Mouse (Mus musculus): ENCODE results near the gene Braf. TPM values are rescaled to one million over a fixed set of nuclear protein-coding genes. Genes with fewer than 3 reads are reported as not detected.
A peak's percentile ranks its signal among the peaks of the same experiment; 100 is the strongest.

Gene Braf
- total and polyA plus RNA-seq, 2 experiments from 2014 or later = 17.1 to 48.0 TPM

- no peak for TF ChIP-seq CTCF (IDR thresholded peaks at IDR 0.05)
- H3K36me3 ChIP-seq (ENCODE audit: insufficient read depth, low read length) = peaks cover 17% of the 10 kb centered on the region
Measured at GRCm38 (mm10) chr6:39574555-39574869, 150.8 kb downstream of the Braf start.

GRCm38 (mm10) chr6:39573791-39574554, 151.3 kb downstream of the Braf start, which contains the start of gene Adck2:
Adck2 (plus strand) TSS chr6:39573873.
- ATAC-seq (ENCODE audit: low FRiP score) = peak; percentile 92
- H3K27ac ChIP-seq (ENCODE audit: low read depth, low read length) = peak within 1 kb of the TSS; percentile 95
- peak within 1 kb of the TSS; percentile 92 for H3K4me2 ChIP-seq (ENCODE audit: low read depth, low read length, poor library complexity, severe bottlenecking)
- no peaks in the 10 kb centered on the region for H3K27me3 ChIP-seq (ENCODE audit: insufficient read depth, low read length)
- TF ChIP-seq CTCF (IDR thresholded peaks at IDR 0.05) = peak; percentile 62
- peak within 1 kb of the TSS; percentile 96 for H3K9ac ChIP-seq (replicated peaks; ENCODE audit: low read length, poor library complexity, severe bottlenecking)
- peaks cover 10% of the 10 kb centered on the region for H3K4me1 ChIP-seq (ENCODE audit: insufficient read depth, low read length)
- under 1% methylated on average over 48 of the region's 49 CpGs for WGBS
- peaks cover 11% of the 10 kb centered on the region; the same call in 1 of the 2 replicates for H3K36me3 ChIP-seq (ENCODE audit: insufficient read depth, low read length)
- no peaks in the 10 kb centered on the region for H3K9me3 ChIP-seq (ENCODE audit: low read length)
- peak; percentile 91 for DNase-seq (ENCODE audit: low spot score)
- H3K4me3 ChIP-seq (ENCODE audit: low read depth, low read length) = peak within 1 kb of the TSS; percentile 80

More at GRCm38 (mm10) chr6:39574555-39574869, 150.8 kb downstream of the Braf start:
- peak; percentile 31 for DNase-seq (ENCODE audit: low spot score)
- 16% methylated on average over 10 of the region's 10 CpGs for WGBS
- no peaks in the 10 kb centered on the region for H3K9me3 ChIP-seq (ENCODE audit: low read length)
- peak overlapping the region; percentile 80 for H3K4me3 ChIP-seq (ENCODE audit: low read depth, low read length)
- H3K9ac ChIP-seq (replicated peaks; ENCODE audit: low read length, poor library complexity, severe bottlenecking) = peak overlapping the region; percentile 96
- H3K27ac ChIP-seq (ENCODE audit: low read depth, low read length) = peak overlapping the region; percentile 95
- peak; percentile 65 for ATAC-seq (ENCODE audit: low FRiP score)
- no peaks in the 10 kb centered on the region for H3K27me3 ChIP-seq (ENCODE audit: insufficient read depth, low read length)
- peaks cover 10% of the 10 kb centered on the region for H3K4me1 ChIP-seq (ENCODE audit: insufficient read depth, low read length)
- peak overlapping the region; percentile 92 for H3K4me2 ChIP-seq (ENCODE audit: low read depth, low read length, poor library complexity, severe bottlenecking)

- Histone ChIP-seq H3K27me3 (ENCODE audit: insufficient read depth, low read length) (no peaks in the 10 kb centered on the region), H3K9me3 (ENCODE audit: low read length) (no peaks in the 10 kb centered on the region), H3K9ac (replicated peaks; ENCODE audit: low read length, poor library complexity, severe bottlenecking) (no peak overlapping the region), H3K27ac (ENCODE audit: low read depth, low read length) (no peak overlapping the region), H3K4me2 (ENCODE audit: low read depth, low read length, poor library complexity, severe bottlenecking) (no peak overlapping the region), H3K36me3 (ENCODE audit: insufficient read depth, low read length) (no peaks in the 10 kb centered on the region), H3K4me1 (ENCODE audit: insufficient read depth, low read length) (peaks cover 10% of the 10 kb centered on the region), H3K4me3 (ENCODE audit: low read depth, low read length) (no peak overlapping the region)
- no peak for ATAC-seq (ENCODE audit: low FRiP score)
- no peak for TF ChIP-seq CTCF (IDR thresholded peaks at IDR 0.05)
- WGBS = 83% methylated on average over 3 of the region's 3 CpGs
- no peak for DNase-seq (ENCODE audit: low spot score)
Measured at GRCm38 (mm10) chr6:39570426-39570825, 154.8 kb downstream of the Braf start.

- ATAC-seq (ENCODE audit: low FRiP score) (no peak), DNase-seq (ENCODE audit: low spot score) (peak; percentile 69)
Measured at GRCm38 (mm10) chr6:39567528-39567927, 157.7 kb downstream of the Braf start.

GRCm38 (mm10) chr6:39562166-39563015, 162.9 kb downstream of the Braf start:
- Histone ChIP-seq H3K27ac (ENCODE audit: low read depth, low read length) (no peak overlapping the region), H3K27me3 (ENCODE audit: insufficient read depth, low read length) (no peaks in the 10 kb centered on the region), H3K9ac (replicated peaks; ENCODE audit: low read length, poor library complexity, severe bottlenecking) (no peak overlapping the region), H3K36me3 (ENCODE audit: insufficient read depth, low read length) (no peaks in the 10 kb centered on the region), H3K4me2 (ENCODE audit: low read depth, low read length, poor library complexity, severe bottlenecking) (peak overlapping the region; percentile 43), H3K9me3 (ENCODE audit: low read length) (no peaks in the 10 kb centered on the region), H3K4me1 (ENCODE audit: insufficient read depth, low read length) (peaks cover 3% of the 10 kb centered on the region; the same call in 1 of the 2 replicates), H3K4me3 (ENCODE audit: low read depth, low read length) (no peak overlapping the region)
- 21% methylated on average over 23 of the region's 23 CpGs for WGBS
- ATAC-seq (ENCODE audit: low FRiP score) (peak; percentile 59), DNase-seq (ENCODE audit: low spot score) (peak; percentile 92)
- TF ChIP-seq CTCF (IDR thresholded peaks at IDR 0.05) = peak; percentile 96

More at GRCm38 (mm10) chr6:39567528-39567927, 157.7 kb downstream of the Braf start:
- Histone ChIP-seq H3K9ac (replicated peaks; ENCODE audit: low read length, poor library complexity, severe bottlenecking) (no peak overlapping the region), H3K36me3 (ENCODE audit: insufficient read depth, low read length) (no peaks in the 10 kb centered on the region), H3K27ac (ENCODE audit: low read depth, low read length) (no peak overlapping the region), H3K4me2 (ENCODE audit: low read depth, low read length, poor library complexity, severe bottlenecking) (no peak overlapping the region), H3K4me3 (ENCODE audit: low read depth, low read length) (no peak overlapping the region), H3K27me3 (ENCODE audit: insufficient read depth, low read length) (no peaks in the 10 kb centered on the region), H3K4me1 (ENCODE audit: insufficient read depth, low read length) (no peaks in the 10 kb centered on the region), H3K9me3 (ENCODE audit: low read length) (no peaks in the 10 kb centered on the region)
- TF ChIP-seq CTCF (IDR thresholded peaks at IDR 0.05) = peak; percentile 82
- 17% methylated on average over 5 of the region's 5 CpGs for WGBS
